Mouse (Mus musculus): ENCODE data around the gene Mrtfa.

- TF ChIP-seq CTCF (IDR thresholded peaks at IDR 0.05; ENCODE audit: low read depth, low read length) (no peak), GATA1 (IDR thresholded peaks at IDR 0.05; ENCODE audit: borderline replicate concordance, low read length) (no peak), TAL1 (conservative IDR thresholded peaks at IDR 0.05; ENCODE audit: low read depth, low read length) (no peak)
Measured at GRCm38 (mm10) chr15:81197197-81197596, 6.6 kb upstream of the Mrtfa start.

Data from G1E (cell line).